Mouse (Mus musculus) lung, embryonic 16.5 days (tissue): ENCODE measurements at regions not wholly inside any gene's neighbourhood (a gene's known extent, or its start where the extent isn't known, plus 50 kb on each side); places are given as distances from the start of the nearest gene placed in this dataset.
"Not testable (repeated sequence)": the region's sequence is repeated elsewhere in the genome, so short reads cannot be mapped to it uniquely, and the experiment has no call there.

Experiments
- ATAC-seq: fragments of 200-750 bp; cut with Nextera tagmentation; 2 replicates; pipeline ENCODE4 v1.8.0; 2017; ENCODE audit warnings: low read depth, mild to moderate bottlenecking, moderate library complexity
- H3K27ac ChIP-seq: fragments of 300-500 bp; sonication (generic); 2 replicates; pipeline ENCODE4 v1.5.1; 2014; ENCODE audit warnings: mild to moderate bottlenecking, control low read depth, low read length
- H3K27me3 ChIP-seq: fragments of 300-500 bp; sonication (generic); 2 replicates; pipeline ENCODE4 v1.6.1; 2014; ENCODE audit warnings: low read depth, low read length, mixed read lengths; ENCODE audit not compliant: control insufficient read depth, insufficient read depth
- H3K36me3 ChIP-seq: fragments of 300-500 bp; sonication (generic); 2 replicates; pipeline ENCODE4 v1.6.1; 2014; ENCODE audit warnings: low read length; ENCODE audit not compliant: control insufficient read depth, insufficient read depth
- H3K4me1 ChIP-seq: fragments of 300-500 bp; sonication (generic); replicated peaks from 2 replicates; pipeline ENCODE4 v1.6.1; 2014; ENCODE audit warnings: low read length, mixed read lengths; ENCODE audit not compliant: control insufficient read depth, insufficient read depth
- H3K4me2 ChIP-seq: fragments of 300-500 bp; sonication (generic); 2 replicates; pipeline ENCODE4 v1.6.1; 2014; ENCODE audit warnings: low read depth, low read length, control low read depth
- H3K4me3 ChIP-seq: fragments of 300-500 bp; sonication (generic); 2 replicates; pipeline ENCODE4 v1.5.1; 2014; ENCODE audit warnings: mild to moderate bottlenecking, low read length, control low read depth
- H3K9ac ChIP-seq: fragments of 300-500 bp; sonication (generic); 2 replicates; pipeline ENCODE4 v1.6.1; 2014; ENCODE audit warnings: low read length, control low read depth
- H3K9me3 ChIP-seq: fragments of 300-500 bp; sonication (generic); 2 replicates; pipeline ENCODE4 v1.6.1; 2016; ENCODE audit warnings: low read length; ENCODE audit not compliant: control insufficient read depth
- WGBS: fragments of 180-500 bp; shearing (Covaris S2); extraction: QIAGEN DNeasy Blood & Tissue Kit; methylation state at CpG from one replicate; pipeline ENCODE4 v1.1.7; 2014; 5-methylcytosine and 5-hydroxymethylcytosine counted together

DNA sequence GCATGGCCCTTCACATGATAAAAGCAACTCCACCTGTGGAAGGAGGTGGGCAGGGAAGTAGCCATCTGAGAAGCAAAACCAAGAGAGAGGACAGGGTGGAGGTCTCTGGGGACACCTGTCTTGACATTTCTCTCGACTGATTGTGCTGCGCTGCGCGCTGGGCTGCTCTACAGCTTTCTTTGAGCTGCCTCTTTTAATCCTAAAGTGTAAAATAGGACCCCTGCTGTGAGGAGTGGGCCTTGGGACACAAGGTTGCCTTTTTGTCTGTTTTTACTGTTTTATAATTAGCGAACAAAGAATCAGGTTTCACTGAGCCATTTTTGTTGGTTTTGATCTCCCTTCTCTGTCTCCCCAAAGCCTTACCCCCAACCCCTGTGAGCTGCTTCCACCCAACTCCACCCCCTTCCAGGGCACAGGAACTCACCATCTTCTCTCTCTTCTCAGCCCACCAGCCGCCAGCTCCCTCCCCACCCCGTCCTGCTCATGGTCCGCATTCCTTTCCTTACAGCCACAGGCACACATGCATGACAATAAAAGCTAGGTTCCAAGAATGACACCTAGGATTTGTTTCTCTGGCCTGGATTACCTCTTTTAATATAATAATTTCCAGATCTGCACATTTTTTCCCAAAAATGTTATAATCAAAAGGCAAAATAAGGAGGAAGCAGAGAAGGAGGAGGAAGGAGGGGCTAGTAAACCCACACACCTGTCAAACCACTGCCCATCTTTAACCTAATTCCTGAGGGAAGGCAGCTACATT, 57.3 kb downstream of the Cbln4 start:
- WGBS: 37% methylated on average over 8 of the region's 8 CpGs
- Histone ChIP-seq H3K4me3 (no peak overlapping the region), H3K27ac (no peak overlapping the region), H3K36me3 (no peaks in the 10 kb centered on the region), H3K27me3 (no peaks in the 10 kb centered on the region), H3K9ac (no peak overlapping the region), H3K4me2 (no peak overlapping the region), H3K4me1 (no peaks in the 10 kb centered on the region), H3K9me3 (no peaks in the 10 kb centered on the region)
- ATAC-seq: no peak

DNA sequence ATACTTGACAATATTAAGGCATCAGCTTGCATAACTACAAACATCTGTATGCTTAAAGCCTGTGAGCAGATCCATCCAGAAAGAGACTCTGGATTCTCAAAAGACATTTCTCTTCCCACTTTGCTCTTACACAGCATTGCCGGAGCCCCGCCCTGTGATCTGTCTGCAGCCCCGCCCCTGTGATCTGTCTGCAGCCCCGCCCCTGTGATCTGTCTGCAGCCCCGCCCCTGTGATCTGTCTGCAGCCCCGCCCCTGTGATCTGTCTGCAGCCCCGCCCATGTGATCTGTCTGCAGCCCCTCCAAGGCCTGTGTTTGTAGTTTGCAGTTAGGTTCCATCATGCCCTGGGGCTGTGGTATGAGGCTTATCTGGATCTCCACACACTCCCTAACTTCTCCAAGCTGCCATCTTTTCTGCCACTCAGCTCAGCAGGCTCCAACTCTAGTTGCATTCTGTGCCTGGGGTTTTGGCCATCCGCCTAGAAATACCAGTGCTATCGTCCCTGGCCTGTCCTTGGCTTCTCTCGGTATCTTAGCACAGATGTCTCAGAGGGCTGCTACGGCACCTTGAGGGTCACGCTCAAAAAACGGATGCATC, 73.9 kb downstream of the Cbln4 start:
- Histone ChIP-seq H3K4me2 (no peak overlapping the region), H3K36me3 (no peaks in the 10 kb centered on the region), H3K4me3 (no peak overlapping the region), H3K27ac (no peak overlapping the region), H3K4me1 (no peaks in the 10 kb centered on the region), H3K27me3 (no peaks in the 10 kb centered on the region), H3K9me3 (no peaks in the 10 kb centered on the region), H3K9ac (no peak overlapping the region)
- 50% methylated on average over 13 of the region's 13 CpGs for WGBS
- ATAC-seq: peak; percentile 43; the same call in 1 of the 2 replicates

DNA sequence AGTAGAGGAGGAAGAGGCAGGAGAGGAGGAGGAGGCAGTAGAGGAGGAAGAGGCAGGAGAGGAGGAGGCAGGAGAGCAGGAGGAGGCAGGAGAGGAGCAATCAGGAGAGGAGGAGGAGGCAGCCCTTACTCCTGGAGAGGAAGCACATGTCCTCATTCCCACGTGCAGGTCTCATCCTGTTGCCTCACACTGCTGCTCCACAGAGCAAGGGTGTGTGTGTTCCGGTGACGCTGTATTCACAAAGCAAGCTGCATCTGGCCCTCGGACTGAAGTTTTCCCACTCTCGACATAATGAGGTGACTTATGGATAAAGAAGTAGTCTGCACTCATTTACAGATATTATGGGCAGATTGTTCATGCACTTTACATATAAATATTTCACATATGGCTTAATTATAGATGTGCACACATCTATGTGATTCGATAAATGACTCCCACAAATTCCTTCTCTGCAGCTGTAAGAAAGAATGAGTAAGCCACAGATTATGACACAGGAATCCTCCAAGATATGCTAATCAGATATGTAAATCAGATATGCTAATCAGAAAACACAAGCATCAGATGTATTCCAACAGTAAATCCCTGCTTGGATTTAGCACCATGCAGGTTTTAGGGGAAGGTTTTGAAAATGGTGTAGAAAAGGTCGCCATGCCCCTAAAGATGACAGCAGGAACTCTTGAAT, 96.6 kb downstream of the Cbln4 start:
- no peaks in the 10 kb centered on the region for H3K36me3 ChIP-seq
- no peaks in the 10 kb centered on the region for H3K9me3 ChIP-seq
- H3K9ac ChIP-seq: no peak overlapping the region
- ATAC-seq: no peak
- H3K27me3 ChIP-seq: no peaks in the 10 kb centered on the region
- H3K4me2 ChIP-seq: no peak overlapping the region
- 63% methylated on average over 7 of the region's 7 CpGs for WGBS
- H3K4me3 ChIP-seq: no peak overlapping the region
- H3K27ac ChIP-seq: no peak overlapping the region
- H3K4me1 ChIP-seq: no peaks in the 10 kb centered on the region

GRCm38 (mm10) chr2:171942671-171943070, 100.6 kb downstream of the Cbln4 start:
- Histone ChIP-seq H3K4me3 (no peak overlapping the region), H3K9ac (no peak overlapping the region), H3K4me1 (no peaks in the 10 kb centered on the region), H3K4me2 (no peak overlapping the region), H3K27me3 (no peaks in the 10 kb centered on the region), H3K27ac (no peak overlapping the region), H3K36me3 (no peaks in the 10 kb centered on the region), H3K9me3 (no peaks in the 10 kb centered on the region)
- WGBS: 72% methylated on average over 9 of the region's 9 CpGs
- ATAC-seq: no peak

- ATAC-seq: no peak
- no peaks in the 10 kb centered on the region for H3K9me3 ChIP-seq
- H3K4me3 ChIP-seq: no peak overlapping the region
These were observed 107.5 kb downstream of the Cbln4 start for GRCm38 (mm10) chr2:171935646-171936325.

DNA sequence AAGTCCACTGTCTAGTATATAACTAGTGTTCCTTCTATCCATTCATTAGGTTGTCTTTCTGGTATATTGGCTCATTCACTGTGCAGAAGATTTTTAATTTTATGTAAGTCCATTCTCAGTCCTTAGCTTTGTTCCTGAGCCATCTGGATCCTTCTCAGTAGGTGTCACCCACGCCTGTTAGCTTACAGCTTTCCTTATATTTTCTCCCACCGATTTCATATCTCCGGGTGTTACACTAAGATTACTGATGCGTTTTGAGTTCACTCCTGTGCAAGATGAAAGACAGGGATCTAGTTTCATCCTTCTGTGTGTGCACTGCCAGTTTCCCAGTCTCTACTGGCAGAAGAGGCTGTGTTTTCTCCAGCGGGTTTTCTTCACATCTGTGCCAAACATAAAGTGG, 122.3 kb downstream of the Cbln4 start:
- Histone ChIP-seq H3K36me3 (no peaks in the 10 kb centered on the region), H3K4me1 (no peaks in the 10 kb centered on the region), H3K9me3 (no peaks in the 10 kb centered on the region; the same call in 1 of the 2 replicates), H3K27ac (no peak overlapping the region), H3K9ac (no peak overlapping the region), H3K4me3 (no peak overlapping the region), H3K4me2 (no peak overlapping the region), H3K27me3 (no peaks in the 10 kb centered on the region)
- WGBS: 77% methylated on average over 5 of the region's 5 CpGs
- no peak for ATAC-seq

More at GRCm38 (mm10) chr2:171935646-171936325, 107.5 kb downstream of the Cbln4 start:
- Histone ChIP-seq H3K27ac (no peak overlapping the region), H3K4me2 (no peak overlapping the region), H3K27me3 (no peaks in the 10 kb centered on the region), H3K36me3 (no peaks in the 10 kb centered on the region), H3K9ac (no peak overlapping the region), H3K4me1 (no peaks in the 10 kb centered on the region)
- WGBS: 62% methylated on average over 13 of the region's 13 CpGs

- no peaks in the 10 kb centered on the region for H3K36me3 ChIP-seq
- H3K27me3 ChIP-seq: no peaks in the 10 kb centered on the region
- 87% methylated on average over 3 of the region's 3 CpGs for WGBS
- no peak for ATAC-seq
- H3K4me3 ChIP-seq: no peak overlapping the region
- H3K4me1 ChIP-seq: no peaks in the 10 kb centered on the region
- H3K9me3 ChIP-seq: no peaks in the 10 kb centered on the region
- no peak overlapping the region for H3K4me2 ChIP-seq
- no peak overlapping the region for H3K27ac ChIP-seq
- no peak overlapping the region for H3K9ac ChIP-seq
These were observed 156.0 kb downstream of the Cbln4 start for GRCm38 (mm10) chr2:171887306-171887705.

DNA sequence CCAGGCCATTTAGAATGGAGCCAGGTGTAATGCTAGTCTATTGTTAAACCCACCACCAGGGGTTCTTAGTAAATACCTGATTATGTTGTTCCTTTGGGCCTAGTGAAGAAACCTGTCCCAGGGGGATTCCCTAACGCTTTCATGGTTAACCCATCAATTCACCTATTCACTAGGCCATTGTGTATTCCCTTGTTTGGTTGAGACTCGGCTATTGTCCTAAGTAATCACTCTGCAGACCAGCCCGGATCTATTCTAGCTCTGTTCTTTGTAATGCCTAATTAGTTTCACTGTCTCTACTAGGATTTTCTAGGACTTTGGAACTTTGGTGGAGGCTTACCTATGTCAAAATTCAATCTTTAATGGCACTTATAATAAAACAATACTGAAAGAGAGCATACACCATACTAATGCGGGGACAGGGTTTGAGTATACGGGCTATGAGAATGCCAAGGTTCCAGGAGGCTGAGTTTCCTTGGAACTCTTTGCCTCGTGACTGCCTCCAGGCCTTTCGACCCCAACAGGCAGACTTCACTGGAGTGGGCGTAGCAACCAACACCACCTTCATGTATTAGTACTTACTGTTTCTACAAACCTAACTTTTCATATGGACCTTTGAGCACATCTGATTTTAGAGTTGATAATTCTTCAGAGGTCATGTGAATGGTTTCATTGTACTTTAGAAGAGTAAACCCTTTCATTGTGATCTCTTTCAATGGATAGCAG, 163.9 kb downstream of the Cbln4 start:
- not testable (repeated sequence) for H3K4me3 ChIP-seq, H3K9me3 ChIP-seq, H3K4me2 ChIP-seq, H3K27ac ChIP-seq, H3K36me3 ChIP-seq, ATAC-seq, H3K4me1 ChIP-seq, H3K27me3 ChIP-seq, H3K9ac ChIP-seq
- 85% methylated on average over 8 of the region's 8 CpGs for WGBS
